Mouse (Mus musculus) heart, embryonic 13.5 days (tissue): ENCODE measurements around the gene Cspg4. TPM values are rescaled to one million over a fixed set of nuclear protein-coding genes. Genes with fewer than 3 reads are reported as not detected.
"Not testable (repeated sequence)": the region's sequence is repeated elsewhere in the genome, so short reads cannot be mapped to it uniquely, and the experiment has no call there.

ENCODE experiments used
- ATAC-seq: fragments of 200-750 bp; cut with Nextera tagmentation; 2 replicates; pipeline ENCODE4 v1.8.0; 2017; ENCODE audit warnings: moderate TSS enrichment; ENCODE audit not compliant: insufficient number of reproducible peaks, low FRiP score, low TSS enrichment; ENCODE audit errors: extremely low read depth
- H3K27ac ChIP-seq: fragments of 300-500 bp; sonication (generic); replicated peaks from 2 replicates; pipeline ENCODE4 v1.5.1; 2015; ENCODE audit warnings: moderate library complexity, mild to moderate bottlenecking, inconsistent platforms
- H3K27me3 ChIP-seq: fragments of 300-500 bp; sonication (generic); replicated peaks from 2 replicates; pipeline ENCODE4 v1.6.1; 2015; ENCODE audit warnings: mild to moderate bottlenecking, inconsistent platforms
- H3K36me3 ChIP-seq: fragments of 300-500 bp; sonication (generic); 2 replicates; pipeline ENCODE4 v1.6.1; 2015; ENCODE audit warnings: mild to moderate bottlenecking, inconsistent platforms
- H3K4me1 ChIP-seq: fragments of 300-500 bp; sonication (generic); 2 replicates; pipeline ENCODE4 v1.6.1; 2015; ENCODE audit warnings: inconsistent platforms
- H3K4me2 ChIP-seq: fragments of 300-500 bp; sonication (generic); 2 replicates; pipeline ENCODE4 v1.6.1; 2015; ENCODE audit warnings: inconsistent platforms, mild to moderate bottlenecking, moderate library complexity
- H3K4me3 ChIP-seq: fragments of 300-500 bp; sonication (generic); 2 replicates; pipeline ENCODE4 v1.5.1; 2015; ENCODE audit warnings: moderate library complexity, mild to moderate bottlenecking, inconsistent platforms
- H3K9ac ChIP-seq: fragments of 300-500 bp; sonication (generic); 2 replicates; pipeline ENCODE4 v1.6.1; 2015; ENCODE audit warnings: inconsistent platforms, mild to moderate bottlenecking, moderate library complexity
- H3K9me3 ChIP-seq: fragments of 300-500 bp; sonication (generic); 2 replicates; pipeline ENCODE4 v1.6.1; 2016; ENCODE audit warnings: inconsistent platforms
- WGBS: fragments of 180-500 bp; shearing (Covaris S2); methylation state at CpG from one replicate; pipeline ENCODE4 v1.1.7; 2015; ENCODE audit warnings: mixed read lengths; 5-methylcytosine and 5-hydroxymethylcytosine counted together
- polyA plus RNA-seq: library from polyadenylated mRNA; unstranded; fragments of >200 nt; fragmentation: Nextera tagmentation; extraction: Ambion mirVana; gene quantifications from 2 replicates; pipeline ENCODE4 v1.2.1, GENCODE M21; 2015

The Cspg4 gene
- polyA plus RNA-seq, 1 experiment from 2014 or later: 24.2 TPM

- Histone ChIP-seq H3K4me2 (no peak overlapping the region), H3K9me3 (no peaks in the 10 kb centered on the region), H3K9ac (0 out of 2 replicates have a peak overlapping the region, but pooled peaks have one; percentile 15), H3K36me3 (peaks cover 75% of the 10 kb centered on the region), H3K4me1 (peaks cover 34% of the 10 kb centered on the region), H3K27me3 (peaks cover 10% of the 10 kb centered on the region), H3K27ac (no peak overlapping the region), H3K4me3 (no peak overlapping the region)
- no peak for ATAC-seq
- WGBS: 84% methylated on average over 10 of the region's 10 CpGs
These were observed 27.3 kb downstream of the Cspg4 start for GRCm38 (mm10) chr9:56892111-56892510.

- peaks cover 75% of the 10 kb centered on the region for H3K36me3 ChIP-seq
- peak overlapping the region; percentile 74 for H3K9ac ChIP-seq
These were observed 28.5 kb downstream of the Cspg4 start for GRCm38 (mm10) chr9:56893313-56893712.

GRCm38 (mm10) chr9:56894006-56894405 lies 29.2 kb downstream of the Cspg4 start:
- H3K27ac ChIP-seq: no peak overlapping the region; the same call in 1 of the 2 replicates
- H3K9ac ChIP-seq: peak overlapping the region; percentile 74
- no peaks in the 10 kb centered on the region for H3K9me3 ChIP-seq
- peaks cover 34% of the 10 kb centered on the region for H3K4me1 ChIP-seq
- no peak overlapping the region for H3K4me3 ChIP-seq
- 14% methylated on average over 3 of the region's 3 CpGs for WGBS
- no peak overlapping the region for H3K4me2 ChIP-seq
- peaks cover 10% of the 10 kb centered on the region for H3K27me3 ChIP-seq
- peaks cover 75% of the 10 kb centered on the region for H3K36me3 ChIP-seq
- no peak for ATAC-seq

More at GRCm38 (mm10) chr9:56893313-56893712, 28.5 kb downstream of the Cspg4 start:
- WGBS: 54% methylated on average over 8 of the region's 8 CpGs
- no peak overlapping the region for H3K4me3 ChIP-seq
- no peak overlapping the region for H3K27ac ChIP-seq
- H3K4me1 ChIP-seq: peaks cover 34% of the 10 kb centered on the region
- no peak for ATAC-seq
- H3K9me3 ChIP-seq: no peaks in the 10 kb centered on the region
- H3K27me3 ChIP-seq: peaks cover 10% of the 10 kb centered on the region
- H3K4me2 ChIP-seq: no peak overlapping the region

GRCm38 (mm10) chr9:56896779-56897178 lies 31.9 kb downstream of the Cspg4 start:
- Histone ChIP-seq H3K27ac (no peak overlapping the region), H3K9me3 (no peaks in the 10 kb centered on the region), H3K27me3 (peaks cover 4% of the 10 kb centered on the region; the same call in 1 of the 2 replicates), H3K4me1 (peaks cover 38% of the 10 kb centered on the region), H3K36me3 (peaks cover 59% of the 10 kb centered on the region), H3K4me2 (no peak overlapping the region), H3K9ac (no peak overlapping the region), H3K4me3 (no peak overlapping the region)
- WGBS: 84% methylated on average over 12 of the region's 12 CpGs
- ATAC-seq: no peak

- 74% methylated on average over 11 of the region's 11 CpGs for WGBS
- no peak overlapping the region for H3K4me3 ChIP-seq
These were observed 34.6 kb downstream of the Cspg4 start for GRCm38 (mm10) chr9:56899409-56899808.

GRCm38 (mm10) chr9:56900060-56900459 lies 35.2 kb downstream of the Cspg4 start:
- Histone ChIP-seq H3K36me3 (peaks cover 34% of the 10 kb centered on the region), H3K27ac (no peak overlapping the region), H3K27me3 (no peaks in the 10 kb centered on the region), H3K4me3 (no peak overlapping the region), H3K9me3 (no peaks in the 10 kb centered on the region), H3K4me1 (peaks cover 15% of the 10 kb centered on the region), H3K9ac (no peak overlapping the region), H3K4me2 (no peak overlapping the region)
- no peak for ATAC-seq

More at GRCm38 (mm10) chr9:56899409-56899808, 34.6 kb downstream of the Cspg4 start:
- Histone ChIP-seq H3K36me3 (peaks cover 40% of the 10 kb centered on the region), H3K27me3 (no peaks in the 10 kb centered on the region), H3K9me3 (no peaks in the 10 kb centered on the region), H3K4me1 (peaks cover 17% of the 10 kb centered on the region), H3K27ac (no peak overlapping the region), H3K9ac (no peak overlapping the region), H3K4me2 (no peak overlapping the region)
- no peak for ATAC-seq

- H3K9ac ChIP-seq: peak overlapping the region; percentile 44; the same call in 1 of the 2 replicates
- H3K36me3 ChIP-seq: peaks cover 30% of the 10 kb centered on the region
- H3K4me1 ChIP-seq: peaks cover 15% of the 10 kb centered on the region
- ATAC-seq: no peak
- 0 out of 2 replicates have a peak overlapping the region, but pooled peaks have one; percentile 12 for H3K27ac ChIP-seq
- no peaks in the 10 kb centered on the region for H3K9me3 ChIP-seq
- WGBS: 18% methylated on average over 9 of the region's 9 CpGs
- no peaks in the 10 kb centered on the region for H3K27me3 ChIP-seq
- no peak overlapping the region for H3K4me3 ChIP-seq
- no peak overlapping the region for H3K4me2 ChIP-seq
These were observed 35.7 kb downstream of the Cspg4 start for GRCm38 (mm10) chr9:56900571-56900970.

GRCm38 (mm10) chr9:56901187-56901586 lies 36.4 kb downstream of the Cspg4 start:
- 53% methylated on average over 8 of the region's 8 CpGs for WGBS
- no peak for ATAC-seq
- no peak overlapping the region for H3K27ac ChIP-seq

GRCm38 (mm10) chr9:56903662-56904061 lies 38.8 kb downstream of the Cspg4 start:
- 73% methylated on average over 3 of the region's 3 CpGs for WGBS
- Histone ChIP-seq H3K9ac (no peak overlapping the region), H3K9me3 (no peaks in the 10 kb centered on the region), H3K4me3 (no peak overlapping the region), H3K36me3 (peaks cover 4% of the 10 kb centered on the region; the same call in 1 of the 2 replicates), H3K27ac (no peak overlapping the region), H3K27me3 (no peaks in the 10 kb centered on the region), H3K4me2 (no peak overlapping the region), H3K4me1 (peaks cover 23% of the 10 kb centered on the region)
- ATAC-seq: no peak

More at GRCm38 (mm10) chr9:56901187-56901586, 36.4 kb downstream of the Cspg4 start:
- Histone ChIP-seq H3K36me3 (peaks cover 28% of the 10 kb centered on the region), H3K9ac (peak overlapping the region; percentile 44; the same call in 1 of the 2 replicates), H3K27me3 (no peaks in the 10 kb centered on the region), H3K4me3 (no peak overlapping the region), H3K9me3 (no peaks in the 10 kb centered on the region), H3K4me1 (peaks cover 15% of the 10 kb centered on the region), H3K4me2 (no peak overlapping the region)

GRCm38 (mm10) chr9:56907549-56907948 lies 42.7 kb downstream of the Cspg4 start:
- Histone ChIP-seq H3K4me3 (no peak overlapping the region), H3K27me3 (no peaks in the 10 kb centered on the region), H3K4me1 (peaks cover 8% of the 10 kb centered on the region), H3K36me3 (no peaks in the 10 kb centered on the region), H3K4me2 (no peak overlapping the region), H3K27ac (no peak overlapping the region), H3K9me3 (no peaks in the 10 kb centered on the region), H3K9ac (0 out of 2 replicates have a peak overlapping the region, but pooled peaks have one; percentile 17)
- ATAC-seq: no peak
- 54% methylated on average over 9 of the region's 9 CpGs for WGBS

- H3K27me3 ChIP-seq, H3K4me3 ChIP-seq, H3K27ac ChIP-seq, H3K9ac ChIP-seq, H3K9me3 ChIP-seq, ATAC-seq, H3K36me3 ChIP-seq, H3K4me2 ChIP-seq, H3K4me1 ChIP-seq: not testable (repeated sequence)
- WGBS: 40% methylated on average over 4 of the region's 4 CpGs
These were observed 45.2 kb downstream of the Cspg4 start for GRCm38 (mm10) chr9:56909991-56910390.

GRCm38 (mm10) chr9:56911017-56911416 lies 46.2 kb downstream of the Cspg4 start:
- no peak overlapping the region for H3K9ac ChIP-seq
- H3K4me2 ChIP-seq: no peak overlapping the region
- no peak overlapping the region for H3K27ac ChIP-seq
- H3K4me3 ChIP-seq: no peak overlapping the region
- H3K27me3 ChIP-seq: no peaks in the 10 kb centered on the region
- WGBS: 45% methylated on average over 1 of the region's 1 CpGs
- no peak for ATAC-seq
- peaks cover 8% of the 10 kb centered on the region for H3K4me1 ChIP-seq
- no peaks in the 10 kb centered on the region for H3K9me3 ChIP-seq
- peaks cover 19% of the 10 kb centered on the region for H3K36me3 ChIP-seq
